10 mouse cellular contexts compared by ENCODE assay signal in the genomic region with DNA sequence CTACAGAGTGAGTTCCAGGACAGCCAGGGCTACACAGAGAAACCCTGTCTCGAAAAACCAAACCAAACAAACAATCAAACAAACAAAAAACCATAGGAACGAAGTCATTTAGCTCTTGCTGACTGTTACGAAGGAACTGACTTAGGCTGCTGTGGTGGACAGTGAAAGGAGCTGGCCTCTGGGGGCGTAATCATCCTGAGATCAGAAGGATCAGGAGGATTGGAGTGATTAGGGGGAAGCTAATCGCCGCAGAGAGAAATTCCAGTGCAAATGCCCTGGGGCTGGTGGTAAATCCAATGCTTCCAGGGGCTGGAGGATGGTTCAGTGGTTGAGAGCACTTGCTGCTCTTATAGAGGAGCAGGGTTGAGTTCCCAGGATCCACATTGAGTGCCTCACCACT. TPM values are rescaled to one million over a fixed set of nuclear protein-coding genes. Genes with fewer than 3 reads are reported as not detected.
DNase-seq lines count a peak whose midpoint lies in the region; ATAC-seq and TF ChIP-seq lines count a peak whose summit lies in the region.
"Had no signal": no experiment of that assay in that cellular context is flagged by ENCODE, and none has a peak within 500 bp of the region (broad histone marks: within the 10 kb centered on the region; RNA-seq: fewer than 3 reads in every experiment).

No protein-coding gene starts in this region.

- no peaks in the 10 kb centered on the region for H3K27me3 ChIP-seq in hindbrain, embryonic 10.5 days (ENCODE audit: insufficient read depth, poor library complexity, severe bottlenecking)
- no peaks in the 10 kb centered on the region for H3K27me3 ChIP-seq in hindbrain, embryonic 11.5 days (ENCODE audit: control insufficient read depth, insufficient read depth, low read length)
- no peaks in the 10 kb centered on the region for H3K27me3 ChIP-seq in intestine, embryonic 15.5 days (replicated peaks)
- no peaks in the 10 kb centered on the region for H3K27me3 ChIP-seq in myocyte (ENCODE audit: control insufficient read depth, insufficient read depth, insufficient read length)
- H3K27me3 ChIP-seq: Patski had no signal

- H3K9ac ChIP-seq in hindbrain, embryonic 11.5 days (ENCODE audit: low read depth, low read length): no peak overlapping the region
- 0 out of 2 replicates have a peak overlapping the region, but pooled peaks have one; percentile 80 for H3K9ac ChIP-seq in intestine, embryonic 15.5 days

- no peak overlapping the region for H3K27ac ChIP-seq in hindbrain, embryonic 10.5 days
- no peak overlapping the region for H3K27ac ChIP-seq in hindbrain, embryonic 11.5 days (ENCODE audit: low read depth, low read length)
- H3K27ac ChIP-seq in cortical plate, adult 2 months (ENCODE audit: insufficient read depth, low read length): no peak overlapping the region
- H3K27ac ChIP-seq in intestine, embryonic 15.5 days: no peak overlapping the region

- H3K79me2 ChIP-seq in myocyte (ENCODE audit: control insufficient read depth, insufficient read depth): no peaks in the 10 kb centered on the region

- TF ChIP-seq CTCF in cortical plate, adult 2 months (IDR thresholded peaks at IDR 0.05; ENCODE audit: extremely low read depth, insufficient read depth, low read length): no peak

- H3K4me3 ChIP-seq in hindbrain, embryonic 10.5 days: peak overlapping the region; percentile 98
- H3K4me3 ChIP-seq in hindbrain, embryonic 11.5 days (ENCODE audit: low read depth, low read length): no peak overlapping the region
- H3K4me3 ChIP-seq in cortical plate, adult 2 months (ENCODE audit: insufficient read depth, low read length): peak overlapping the region; percentile 81; the same call in 1 of the 2 replicates
- H3K4me3 ChIP-seq in intestine, embryonic 15.5 days (replicated peaks): peak overlapping the region; percentile 98
- H3K4me3 ChIP-seq in myocyte: peak overlapping the region; percentile 54

- DNase-seq in hindbrain, embryonic 10.5 days (ENCODE audit: low spot score): no peak
- DNase-seq in hindbrain, embryonic 11.5 days (ENCODE audit: low spot score): no peak
- no peak for DNase-seq in adrenal gland, postnatal 10 days
- no peak for DNase-seq in ovary, adult 18-20 months (ENCODE audit: low spot score)
- DNase-seq in urinary bladder, postnatal 14 days (ENCODE audit: low spot score): no peak
- DNase-seq: right cerebral cortex, postnatal 14 days had no signal

- H3ac ChIP-seq in myocyte (ENCODE audit: control insufficient read depth, insufficient read length): no peak overlapping the region

- no peak overlapping the region for H3K4me2 ChIP-seq in hindbrain, embryonic 11.5 days (replicated peaks; ENCODE audit: low read depth, low read length)
- peak overlapping the region; percentile 83 for H3K4me2 ChIP-seq in intestine, embryonic 15.5 days (replicated peaks)
- H3K4me2 ChIP-seq in myocyte (ENCODE audit: low read depth): peak overlapping the region; percentile 78

- H3K4me1 ChIP-seq in hindbrain, embryonic 10.5 days (replicated peaks): peaks cover 17% of the 10 kb centered on the region
- 0 out of 2 replicates have a peak, but pooled peaks cover 2% of the 10 kb centered on the region for H3K4me1 ChIP-seq in hindbrain, embryonic 11.5 days (replicated peaks; ENCODE audit: control insufficient read depth, insufficient read depth, low read length)
- H3K4me1 ChIP-seq in cortical plate, adult 2 months (ENCODE audit: control insufficient read depth, insufficient read depth, low read length): no peaks in the 10 kb centered on the region; the same call in 1 of the 2 replicates
- peaks cover 3% of the 10 kb centered on the region; the same call in 1 of the 2 replicates for H3K4me1 ChIP-seq in intestine, embryonic 15.5 days (replicated peaks)

- no peaks in the 10 kb centered on the region for H3K9me3 ChIP-seq in hindbrain, embryonic 10.5 days
- no peaks in the 10 kb centered on the region for H3K9me3 ChIP-seq in hindbrain, embryonic 11.5 days (ENCODE audit: control insufficient read depth, low read length)
- no peaks in the 10 kb centered on the region for H3K9me3 ChIP-seq in intestine, embryonic 15.5 days

- TF ChIP-seq POLR2A in cortical plate, adult 2 months (IDR thresholded peaks at IDR 0.05; ENCODE audit: extremely low read depth, insufficient read depth, low read length): no peak
- no peak for TF ChIP-seq POLR2A in myocyte (IDR thresholded peaks at IDR 0.05; ENCODE audit: insufficient read length, low read depth)

- 85% methylated on average over 6 of the region's 6 CpGs for WGBS in hindbrain, embryonic 10.5 days
- 76% methylated on average over 6 of the region's 6 CpGs for WGBS in hindbrain, embryonic 11.5 days
- 71% methylated on average over 6 of the region's 6 CpGs for WGBS in intestine, embryonic 15.5 days

- H3K36me3 ChIP-seq in hindbrain, embryonic 10.5 days: peaks cover 52% of the 10 kb centered on the region
- peaks cover 6% of the 10 kb centered on the region; the same call in 1 of the 2 replicates for H3K36me3 ChIP-seq in hindbrain, embryonic 11.5 days (ENCODE audit: control insufficient read depth, insufficient read depth, low read length)
- H3K36me3 ChIP-seq in intestine, embryonic 15.5 days: peaks cover 12% of the 10 kb centered on the region
- H3K36me3 ChIP-seq in myocyte (ENCODE audit: control insufficient read depth, insufficient read depth): peaks cover 7% of the 10 kb centered on the region

- no peak for ATAC-seq in hindbrain, embryonic 11.5 days (ENCODE audit: low FRiP score)
- ATAC-seq in intestine, embryonic 15.5 days: no peak

TF ChIP-seq in myocyte, 11 proteins besides CTCF, POLR2A, EP300 and RAD21:
- TF ChIP-seq E2F4 (IDR thresholded peaks at IDR 0.05; ENCODE audit: insufficient read depth): no peak
- TF ChIP-seq TCF3 (IDR thresholded peaks at IDR 0.05; ENCODE audit: insufficient read length, low read depth): no peak
- no peak for TF ChIP-seq MYOD1 (IDR thresholded peaks at IDR 0.05; ENCODE audit: control insufficient read depth in 1 of 3, insufficient read length in 2 of 3, low read depth in 2 of 3)
- TF ChIP-seq USF1 (IDR thresholded peaks at IDR 0.05; ENCODE audit: low read depth): no peak
- TF ChIP-seq CEBPB (IDR thresholded peaks at IDR 0.05; ENCODE audit: insufficient read depth, poor library complexity, severe bottlenecking): no peak
- TF ChIP-seq POLR2AphosphoS2 (IDR thresholded peaks at IDR 0.05; ENCODE audit: insufficient read length, low read depth): no peak
- TF ChIP-seq TCF12 (IDR thresholded peaks at IDR 0.05; ENCODE audit: insufficient read depth, poor library complexity, severe bottlenecking): no peak
- no peak for TF ChIP-seq SRF (IDR thresholded peaks at IDR 0.05; ENCODE audit: control insufficient read depth, insufficient read length, low read depth)
- no peak for TF ChIP-seq REST (IDR thresholded peaks at IDR 0.05; ENCODE audit: insufficient read depth, insufficient read length)
- no peak for TF ChIP-seq MAX (IDR thresholded peaks at IDR 0.05; ENCODE audit: low read depth)

RNA-seq across cellular contexts. Expression of gene Ddx55, which starts 0.9 kb away (rescaled TPM):
- 19.2 and 19.6 TPM in 2 replicates for polyA plus RNA-seq in hindbrain, embryonic 10.5 days (2016; fragmentation: Nextera tagmentation; extraction: Ambion mirVana)
- polyA plus RNA-seq in hindbrain, embryonic 11.5 days (2014; fragmentation: Nextera tagmentation; extraction: Ambion mirVana): 15.6 and 17.6 TPM in 2 replicates
- polyA plus RNA-seq in cortical plate, adult 2 months (2012; rRNA removed): 40.3 and 42.4 TPM in 2 replicates
- polyA plus RNA-seq in intestine, embryonic 15.5 days (2015; fragmentation: Nextera tagmentation; extraction: Ambion mirVana): 13.9 and 15.9 TPM in 2 replicates
- polyA plus RNA-seq in myocyte (2012; fragmentation: generic; extraction: Trizol): 5.3 TPM
- 10 to 100 TPM; 10.7 to 14.2 TPM for total RNA-seq in adrenal gland, postnatal 10 days (2021)

RNA-seq across cellular contexts. Expression of gene Tmed2, which starts 13.1 kb away (rescaled TPM):
- polyA plus RNA-seq in hindbrain, embryonic 10.5 days (2016; fragmentation: Nextera tagmentation; extraction: Ambion mirVana): 396 and 457 TPM in 2 replicates
- polyA plus RNA-seq in hindbrain, embryonic 11.5 days (2014; fragmentation: Nextera tagmentation; extraction: Ambion mirVana): 474 and 506 TPM in 2 replicates
- polyA plus RNA-seq in cortical plate, adult 2 months (2012; rRNA removed): 110 and 121 TPM in 2 replicates
- 642 and 660 TPM in 2 replicates for polyA plus RNA-seq in intestine, embryonic 15.5 days (2015; fragmentation: Nextera tagmentation; extraction: Ambion mirVana)
- 131 TPM for polyA plus RNA-seq in myocyte (2012; fragmentation: generic; extraction: Trizol)
- total RNA-seq in adrenal gland, postnatal 10 days (2021): 100 to 1,000 TPM; 212 to 221 TPM

RNA-seq across cellular contexts. Expression of gene Rilpl1, which starts 22.4 kb away (rescaled TPM):
- 19.6 and 22.8 TPM in 2 replicates for polyA plus RNA-seq in hindbrain, embryonic 10.5 days (2016; fragmentation: Nextera tagmentation; extraction: Ambion mirVana)
- 16.4 and 20.7 TPM in 2 replicates for polyA plus RNA-seq in hindbrain, embryonic 11.5 days (2014; fragmentation: Nextera tagmentation; extraction: Ambion mirVana)
- polyA plus RNA-seq in cortical plate, adult 2 months (2012; rRNA removed): 55.4 and 56.5 TPM in 2 replicates
- 10.3 and 11.9 TPM in 2 replicates for polyA plus RNA-seq in intestine, embryonic 15.5 days (2015; fragmentation: Nextera tagmentation; extraction: Ambion mirVana)
- polyA plus RNA-seq in myocyte (2012; fragmentation: generic; extraction: Trizol): 43.1 TPM
- total RNA-seq in adrenal gland, postnatal 10 days (2021): 10 to 100 TPM; 18.2 to 23.4 TPM

RNA-seq across cellular contexts. Expression of gene Eif2b1, which starts 25.3 kb away (rescaled TPM):
- polyA plus RNA-seq in hindbrain, embryonic 10.5 days (2016; fragmentation: Nextera tagmentation; extraction: Ambion mirVana): 81.6 and 84.9 TPM in 2 replicates
- 82.2 and 83.5 TPM in 2 replicates for polyA plus RNA-seq in hindbrain, embryonic 11.5 days (2014; fragmentation: Nextera tagmentation; extraction: Ambion mirVana)
- 32.6 and 32.9 TPM in 2 replicates for polyA plus RNA-seq in cortical plate, adult 2 months (2012; rRNA removed)
- 85.0 and 88.3 TPM in 2 replicates for polyA plus RNA-seq in intestine, embryonic 15.5 days (2015; fragmentation: Nextera tagmentation; extraction: Ambion mirVana)
- polyA plus RNA-seq in myocyte (2012; fragmentation: generic; extraction: Trizol): 37.6 TPM
- total RNA-seq in adrenal gland, postnatal 10 days (2021): 10 to 100 TPM; 42.0 to 49.9 TPM

RNA-seq across cellular contexts. Expression of gene Gtf2h3, which starts 25.3 kb away (rescaled TPM):
- polyA plus RNA-seq in hindbrain, embryonic 10.5 days (2016; fragmentation: Nextera tagmentation; extraction: Ambion mirVana): 81.4 and 98.7 TPM in 2 replicates
- 74.7 and 74.9 TPM in 2 replicates for polyA plus RNA-seq in hindbrain, embryonic 11.5 days (2014; fragmentation: Nextera tagmentation; extraction: Ambion mirVana)
- 46.0 and 47.5 TPM in 2 replicates for polyA plus RNA-seq in cortical plate, adult 2 months (2012; rRNA removed)
- polyA plus RNA-seq in intestine, embryonic 15.5 days (2015; fragmentation: Nextera tagmentation; extraction: Ambion mirVana): 50.6 and 57.6 TPM in 2 replicates
- 25.3 TPM for polyA plus RNA-seq in myocyte (2012; fragmentation: generic; extraction: Trizol)
- 10 to 100 TPM; 35.3 to 36.8 TPM for total RNA-seq in adrenal gland, postnatal 10 days (2021)
